Mouse (Mus musculus) liver, embryonic 14.5 days (tissue): ENCODE measurements around the gene Pate2. TPM values are rescaled to one million over a fixed set of nuclear protein-coding genes. Genes with fewer than 3 reads are reported as not detected.

Source experiments
- ATAC-seq: fragments of 200-750 bp; cut with Nextera tagmentation; 2 replicates; pipeline ENCODE4 v1.8.0; 2017; ENCODE audit warnings: moderate number of reproducible peaks, mild to moderate bottlenecking, moderate library complexity; ENCODE audit not compliant: insufficient read depth
- DNase-seq, 3 experiments: peaks; one replicate each; pipeline ENCODE4 v3.0.0-alpha.2; 2012 to 2013; ENCODE audit warnings: low read depth in 3 of 3, low spot score in 3 of 3
- H3K27ac ChIP-seq: fragments of 300-500 bp; sonication (generic); 2 replicates; pipeline ENCODE4 v1.5.1; 2014; ENCODE audit warnings: moderate library complexity, mild to moderate bottlenecking, control low read depth, inconsistent platforms
- H3K27me3 ChIP-seq: fragments of 300-500 bp; sonication (generic); 2 replicates; pipeline ENCODE4 v1.6.1; 2014; ENCODE audit warnings: mild to moderate bottlenecking, low read length, moderate library complexity; ENCODE audit not compliant: control insufficient read depth, insufficient read depth
- H3K36me3 ChIP-seq: fragments of 300-500 bp; sonication (generic); replicated peaks from 2 replicates; pipeline ENCODE4 v1.6.1; 2014; ENCODE audit warnings: low read depth; ENCODE audit not compliant: control insufficient read depth, insufficient read depth
- H3K4me1 ChIP-seq, 2 experiments: fragments of 200-500 bp in 1 of 2; fragments of 300-500 bp in 1 of 2; sonication (generic) in 1 of 2; replicated peaks; 2 replicates each; pipeline ENCODE4 v1.6.1; 2012 to 2014; ENCODE audit warnings: antibody characterized with exemption in 1 of 2, inconsistent platforms in 1 of 2, low read length in 1 of 2; ENCODE audit not compliant: control insufficient read depth in 2 of 2, insufficient read depth in 2 of 2
- H3K4me2 ChIP-seq: fragments of 300-500 bp; sonication (generic); 2 replicates; pipeline ENCODE4 v1.6.1; 2014; ENCODE audit warnings: low read depth, mild to moderate bottlenecking, control low read depth, moderate library complexity
- H3K4me3 ChIP-seq, 2 experiments: fragments of 200-500 bp in 1 of 2; fragments of 300-500 bp in 1 of 2; sonication (generic) in 1 of 2; 2 replicates each; pipeline ENCODE4 v1.5.1; 2012 to 2014; ENCODE audit warnings: low read depth in 2 of 2, low read length in 2 of 2, mild to moderate bottlenecking in 2 of 2, control low read depth in 1 of 2, inconsistent platforms in 1 of 2, moderate library complexity in 1 of 2; ENCODE audit not compliant: insufficient read depth in 1 of 2
- H3K9ac ChIP-seq: fragments of 300-500 bp; sonication (generic); replicated peaks from 2 replicates; pipeline ENCODE4 v1.6.1; 2014; ENCODE audit warnings: mild to moderate bottlenecking, control low read depth, moderate library complexity
- H3K9me3 ChIP-seq: fragments of 300-500 bp; sonication (generic); 2 replicates; pipeline ENCODE4 v1.6.1; 2016; ENCODE audit warnings: low read length, mixed read lengths; ENCODE audit not compliant: control insufficient read depth
- CTCF ChIP-seq: IDR thresholded peaks from 2 replicates; pipeline ENCODE4 v1.5.1; 2016; ENCODE audit warnings: antibody characterized with exemption, low read depth, control low read depth
- EP300 ChIP-seq: IDR thresholded peaks from 2 replicates; pipeline ENCODE4 v1.6.1; 2016; ENCODE audit warnings: antibody characterized with exemption, low read depth
- WGBS: fragments of 180-500 bp; shearing (Covaris S2); extraction: QIAGEN DNeasy Blood & Tissue Kit; methylation state at CpG from one replicate; pipeline ENCODE4 v1.1.7; 2014; ENCODE audit not compliant: insufficient replicate concordance; 5-methylcytosine and 5-hydroxymethylcytosine counted together
- polyA plus RNA-seq, 2 experiments: library from polyadenylated mRNA; depleted of rRNA in 1 of 2; stranded (reverse) in 1 of 2; unstranded in 1 of 2; fragments of >200 nt; fragmentation: Nextera tagmentation in 1 of 2; extraction: Ambion mirVana in 1 of 2; gene quantifications; 2 replicates each; pipeline versions ENCODE4 v1.2.1 to v1.2.3; 2012 to 2014

Gene Pate2
- polyA plus RNA-seq, 2 experiments = 0.09 to 0.29 TPM

DNA sequence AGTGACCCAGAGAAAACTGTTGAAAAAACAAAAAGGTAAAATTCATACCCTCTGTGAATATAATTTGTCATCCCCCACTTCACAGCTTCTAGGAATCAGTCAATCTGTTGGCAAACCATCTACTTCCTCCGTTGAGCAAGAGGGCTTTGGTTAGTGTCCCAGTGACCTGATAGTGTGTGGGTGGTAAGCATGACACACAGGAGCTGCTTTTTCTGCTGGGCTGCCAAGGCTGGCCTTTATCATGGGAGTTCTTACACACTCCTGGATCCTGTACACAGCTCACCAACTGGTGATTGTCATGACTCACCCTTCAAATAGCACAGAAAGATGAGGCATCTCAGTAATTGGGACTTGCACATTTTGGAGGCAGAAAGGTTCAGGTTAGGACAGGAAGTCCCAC lies 116.9 kb downstream of the Pate2 start, which contains the start of gene Pate1:
TSS of gene Pate1 (minus strand) at position 378 of the 400 bp plus-strand sequence.
- Histone ChIP-seq H3K9me3 (no peaks in the 10 kb centered on the region), H3K9ac (no peak within 1 kb of the TSS), H3K4me2 (no peak within 1 kb of the TSS), H3K4me3 (no peak within 1 kb of the TSS), H3K4me1 (no peaks in the 10 kb centered on the region), H3K27me3 (no peaks in the 10 kb centered on the region), H3K27ac (no peak within 1 kb of the TSS), H3K36me3 (no peaks in the 10 kb centered on the region)
- TF ChIP-seq EP300 (no peak), CTCF (no peak)
- 24% methylated on average over 1 of the region's 1 CpGs for WGBS
- no peak for ATAC-seq
- no peak for DNase-seq

DNA sequence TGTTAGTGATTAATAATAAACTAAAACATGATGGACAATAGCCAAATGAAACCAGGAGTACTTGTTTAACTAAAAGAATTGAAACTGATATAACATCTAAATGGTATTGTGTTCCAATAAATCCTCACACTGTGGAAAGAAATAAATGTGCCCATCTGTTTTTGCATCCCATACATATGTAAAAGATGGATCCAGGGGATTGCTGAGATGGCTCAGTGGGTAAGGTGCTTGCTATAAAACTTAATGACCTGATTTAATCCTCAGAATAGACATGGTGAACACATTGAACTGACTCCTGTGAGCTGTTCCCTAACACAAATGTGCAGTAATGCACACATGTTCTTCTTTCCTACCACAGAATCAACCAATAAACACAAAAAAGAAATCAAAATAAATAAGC lies 121.8 kb downstream of the Pate2 start:
- Histone ChIP-seq H3K9ac (no peak overlapping the region), H3K36me3 (no peaks in the 10 kb centered on the region), H3K9me3 (no peaks in the 10 kb centered on the region), H3K4me2 (no peak overlapping the region), H3K4me1 (no peaks in the 10 kb centered on the region), H3K27me3 (no peaks in the 10 kb centered on the region), H3K4me3 (no peak overlapping the region), H3K27ac (no peak overlapping the region)
- TF ChIP-seq EP300 = no peak
- TF ChIP-seq CTCF = no peak
- ATAC-seq (no peak), DNase-seq (no peak)

DNA sequence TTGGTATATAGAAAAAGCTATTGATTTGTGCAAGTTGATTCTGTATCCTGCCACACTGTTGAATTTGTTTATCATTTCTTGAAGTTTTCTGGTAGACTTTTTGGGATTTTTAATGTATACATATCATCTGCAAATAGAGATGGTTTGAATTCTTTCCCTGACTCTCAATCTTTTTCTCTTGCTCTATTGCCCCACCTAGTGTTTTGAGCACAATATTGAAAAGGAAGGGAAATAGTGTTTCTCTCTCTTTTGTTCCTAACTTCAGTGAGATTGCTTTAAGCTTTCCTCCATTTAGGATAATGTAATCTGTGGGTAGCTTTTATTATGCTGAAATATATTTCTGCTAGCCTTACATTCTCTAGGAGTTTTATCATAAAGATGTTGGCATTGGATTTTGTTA lies 137.2 kb downstream of the Pate2 start:
- Histone ChIP-seq H3K36me3 (no peaks in the 10 kb centered on the region), H3K9ac (no peak overlapping the region), H3K27ac (no peak overlapping the region), H3K4me3 (no peak overlapping the region), H3K4me1 (no peaks in the 10 kb centered on the region), H3K27me3 (no peaks in the 10 kb centered on the region), H3K4me2 (no peak overlapping the region), H3K9me3 (no peaks in the 10 kb centered on the region)
- no peak; the same call in 1 of the 2 replicates for TF ChIP-seq CTCF
- no peak for TF ChIP-seq EP300
- no peak for DNase-seq
- ATAC-seq = no peak

Other genes with a start within 250 kb of the Pate2 start
- gene Cdon, start 149.2 kb upstream of the Pate2 start, polyA plus RNA-seq (2012; rRNA removed) = 0.52 TPM in 2 replicates
- gene Cdon, start 149.2 kb upstream of the Pate2 start, polyA plus RNA-seq (2014; fragmentation: Nextera tagmentation; extraction: Ambion mirVana) = 0.21 and 0.36 TPM in 2 replicates
- not detected in 2 replicates for gene Gm1113, start 52.0 kb upstream of the Pate2 start, polyA plus RNA-seq (2012; rRNA removed)
- not detected in 2 replicates for gene Gm1113, start 52.0 kb upstream of the Pate2 start, polyA plus RNA-seq (2014; fragmentation: Nextera tagmentation; extraction: Ambion mirVana)
- 0.10 and 0.15 TPM in 2 replicates for gene Ddx25, start 11.8 kb upstream of the Pate2 start, polyA plus RNA-seq (2012; rRNA removed)
- 0.17 and 0.19 TPM in 2 replicates for gene Ddx25, start 11.8 kb upstream of the Pate2 start, polyA plus RNA-seq (2014; fragmentation: Nextera tagmentation; extraction: Ambion mirVana)
- 3.4 and 6.0 TPM in 2 replicates for gene Pus3, start 11.7 kb upstream of the Pate2 start, polyA plus RNA-seq (2012; rRNA removed)
- gene Pus3, start 11.7 kb upstream of the Pate2 start, polyA plus RNA-seq (2014; fragmentation: Nextera tagmentation; extraction: Ambion mirVana) = 7.2 and 7.7 TPM in 2 replicates
- 2.3 and 3.9 TPM in 2 replicates for gene Hyls1, start 114 bp downstream of the Pate2 start, polyA plus RNA-seq (2012; rRNA removed)
- gene Hyls1, start 114 bp downstream of the Pate2 start, polyA plus RNA-seq (2014; fragmentation: Nextera tagmentation; extraction: Ambion mirVana) = 8.6 and 9.1 TPM in 2 replicates
- not detected in 2 replicates for gene Pate4, start 41.7 kb downstream of the Pate2 start, polyA plus RNA-seq (2012; rRNA removed)
- not detected in 2 replicates for gene Pate4, start 41.7 kb downstream of the Pate2 start, polyA plus RNA-seq (2014; fragmentation: Nextera tagmentation; extraction: Ambion mirVana)
- not detected in 2 replicates for gene Pate3, start 77.9 kb downstream of the Pate2 start, polyA plus RNA-seq (2012; rRNA removed)
- not detected in 2 replicates for gene Pate3, start 77.9 kb downstream of the Pate2 start, polyA plus RNA-seq (2014; fragmentation: Nextera tagmentation; extraction: Ambion mirVana)
- not detected in 2 replicates for gene Pate1, start 117.1 kb downstream of the Pate2 start, polyA plus RNA-seq (2012; rRNA removed)
- gene Pate1, start 117.1 kb downstream of the Pate2 start, polyA plus RNA-seq (2014; fragmentation: Nextera tagmentation; extraction: Ambion mirVana) = not detected in 2 replicates
- gene Gm17677, start 170.8 kb downstream of the Pate2 start, polyA plus RNA-seq (2012; rRNA removed) = not detected in 2 replicates
- gene Gm17677, start 170.8 kb downstream of the Pate2 start, polyA plus RNA-seq (2014; fragmentation: Nextera tagmentation; extraction: Ambion mirVana) = not detected in 2 replicates
- not detected in 2 replicates for gene Gm17727, start 207.8 kb downstream of the Pate2 start, polyA plus RNA-seq (2012; rRNA removed)
- gene Gm17727, start 207.8 kb downstream of the Pate2 start, polyA plus RNA-seq (2014; fragmentation: Nextera tagmentation; extraction: Ambion mirVana) = not detected in 2 replicates
- not detected in 2 replicates for gene Gm27235, start 219.8 kb downstream of the Pate2 start, polyA plus RNA-seq (2012; rRNA removed)
- gene Gm27235, start 219.8 kb downstream of the Pate2 start, polyA plus RNA-seq (2014; fragmentation: Nextera tagmentation; extraction: Ambion mirVana) = not detected in 2 replicates
- gene D730048I06Rik, start 219.8 kb downstream of the Pate2 start, polyA plus RNA-seq (2012; rRNA removed) = not detected in 2 replicates
- not detected in 2 replicates for gene D730048I06Rik, start 219.8 kb downstream of the Pate2 start, polyA plus RNA-seq (2014; fragmentation: Nextera tagmentation; extraction: Ambion mirVana)